Mouse (Mus musculus) kidney, postnatal 10 days (tissue): ENCODE results near the gene Cntfr.
A peak's percentile ranks its signal among the peaks of the same experiment; 100 is the strongest.
"Not testable (repeated sequence)": the region's sequence is repeated elsewhere in the genome, so short reads cannot be mapped to it uniquely, and the experiment has no call there.

Experiments
- DNase-seq: peaks from one replicate; pipeline ENCODE4 v3.0.0; 2021; ENCODE audit warnings: mixed read lengths

Gene Cntfr

DNA sequence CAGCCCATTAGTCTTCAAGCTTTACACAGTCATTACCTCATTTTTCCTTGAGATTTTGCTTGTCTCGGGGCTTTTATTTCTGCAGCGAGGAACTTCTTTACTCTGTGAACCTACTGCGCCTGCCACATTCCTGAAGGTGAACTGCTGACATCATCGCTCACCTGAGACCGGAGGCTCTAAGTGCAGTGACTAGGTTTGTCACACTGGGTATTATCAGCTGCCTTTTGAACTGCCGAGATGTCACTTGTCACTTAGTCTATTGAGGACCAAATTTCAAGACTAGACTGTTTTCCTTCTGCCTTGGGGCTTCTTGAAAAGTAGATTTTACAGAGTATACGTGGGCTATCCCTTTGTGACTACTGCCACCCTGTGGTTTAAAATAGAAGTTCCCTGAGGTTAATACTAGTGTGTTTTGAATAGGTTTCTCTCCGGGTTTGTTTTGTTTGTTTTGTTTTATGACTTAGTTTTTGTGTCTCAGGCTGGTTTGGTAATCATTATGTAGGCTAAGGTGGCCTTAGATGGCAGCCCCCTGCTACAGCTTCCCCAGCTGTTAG is 11.4 kb upstream of the Cntfr start:
- DNase-seq: no peak

- DNase-seq: peak; percentile 79
Observed at GRCm38 (mm10) chr4:41707011-41707535, 10.2 kb upstream of the Cntfr start.

GRCm38 (mm10) chr4:41705922-41706754 is 9.2 kb upstream of the Cntfr start:
- no peak for DNase-seq

DNA sequence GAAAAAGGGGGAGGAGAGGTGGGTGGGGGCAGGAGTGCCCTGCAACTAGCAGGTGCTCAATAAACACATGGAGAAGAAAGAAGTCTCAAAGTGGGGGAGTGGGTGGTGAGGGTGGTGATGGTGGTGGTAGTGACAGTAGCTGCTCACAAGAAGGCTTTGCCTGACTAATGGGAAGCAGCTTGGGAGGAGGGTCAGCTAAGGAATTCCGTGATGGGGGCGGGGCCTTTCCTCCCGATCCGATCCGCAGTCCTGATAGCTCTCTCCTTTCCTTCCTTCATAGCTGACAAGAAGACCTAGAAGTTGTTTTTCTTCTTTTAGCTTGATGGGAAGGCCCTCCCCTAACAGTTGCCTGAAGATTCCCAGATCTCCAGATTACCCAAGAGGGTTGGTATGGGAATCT is 7.8 kb upstream of the Cntfr start:
- peak; percentile 51 for DNase-seq

GRCm38 (mm10) chr4:41702226-41702625 is 5.3 kb upstream of the Cntfr start:
- not testable (repeated sequence) for DNase-seq

GRCm38 (mm10) chr4:41700224-41700623 is 3.3 kb upstream of the Cntfr start:
- DNase-seq: not testable (repeated sequence)

- DNase-seq: not testable (repeated sequence)
Observed at GRCm38 (mm10) chr4:41699783-41700182, 2.9 kb upstream of the Cntfr start, which contains the start of gene Il11ra1. Gene Il11ra1 (plus strand): TSS chr4:41699989.

DNA sequence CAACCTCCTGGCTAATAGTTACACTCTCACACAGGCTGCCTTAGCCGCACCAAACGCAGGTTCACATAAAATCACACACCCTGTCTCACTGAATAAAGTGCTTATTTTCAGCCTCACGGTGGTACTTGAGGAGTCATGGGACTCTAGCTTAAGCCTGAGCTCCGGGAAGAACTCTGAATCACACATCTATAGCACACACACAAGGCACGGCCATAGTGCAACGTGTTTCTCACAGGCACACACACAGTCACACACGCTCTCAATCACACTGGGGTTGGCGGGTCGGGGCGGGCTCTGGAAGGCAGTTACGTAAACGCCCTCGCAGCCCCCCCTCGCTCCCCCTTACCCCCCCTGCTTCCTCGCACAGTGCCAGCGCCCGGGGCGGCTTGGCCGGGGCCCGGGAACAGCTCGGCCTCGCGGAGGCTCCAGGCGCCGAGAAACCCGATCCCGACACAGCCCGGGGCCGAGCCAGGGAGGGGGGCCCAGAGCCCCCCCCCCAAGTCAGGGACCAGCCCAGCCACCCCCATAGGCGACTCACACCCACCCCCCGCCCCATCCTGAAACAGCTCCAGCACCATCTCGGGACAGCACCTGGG is 1.6 kb upstream of the Cntfr start:
- not testable (repeated sequence) for DNase-seq

DNA sequence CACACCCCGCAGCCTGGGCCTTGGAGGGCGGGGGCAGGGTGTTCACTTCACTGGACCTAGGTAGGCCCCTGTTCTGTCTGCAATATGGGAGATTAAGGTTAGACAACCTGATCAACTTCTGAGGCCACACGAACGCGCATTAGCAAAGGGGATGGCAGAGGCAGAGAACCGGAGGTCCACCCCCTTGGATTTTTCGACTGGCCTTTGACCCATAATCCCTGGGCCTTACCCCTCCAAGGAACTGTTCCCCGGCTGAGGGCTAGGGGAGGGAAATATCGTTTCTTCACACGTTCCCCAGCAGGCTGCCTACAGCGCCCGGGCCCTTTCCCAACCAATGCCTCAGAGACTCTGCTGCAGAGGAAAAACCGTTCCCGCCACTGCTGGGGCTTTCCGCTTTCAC is 437 bp downstream of the Cntfr start:
- DNase-seq: not testable (repeated sequence)

GRCm38 (mm10) chr4:41695800-41696199 is 1.1 kb downstream of the Cntfr start:
- DNase-seq: not testable (repeated sequence)

GRCm38 (mm10) chr4:41693511-41693910 is 3.4 kb downstream of the Cntfr start:
- not testable (repeated sequence) for DNase-seq

DNA sequence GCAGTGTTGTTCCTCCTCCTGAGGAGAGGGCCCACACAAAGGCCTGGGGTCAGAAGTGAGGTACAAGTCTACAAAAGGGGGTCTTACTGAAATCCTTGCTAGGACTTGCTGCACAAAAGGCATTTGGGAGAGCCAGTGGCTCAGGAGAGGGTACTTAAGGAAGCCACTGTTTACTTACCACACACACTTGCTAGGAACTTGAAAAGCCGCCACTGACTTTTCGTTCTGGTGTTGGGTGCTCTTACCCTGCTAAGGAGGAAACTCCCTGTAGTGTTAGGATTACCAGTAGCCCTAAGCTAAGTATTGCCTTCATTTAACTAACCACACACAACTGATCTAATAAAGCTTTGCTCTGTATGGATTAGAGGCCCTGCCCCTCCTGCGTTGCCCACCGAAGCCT is 6.9 kb downstream of the Cntfr start:
- DNase-seq: not testable (repeated sequence)

- not testable (repeated sequence) for DNase-seq
Observed at GRCm38 (mm10) chr4:41688562-41688961, 8.3 kb downstream of the Cntfr start.

- DNase-seq: not testable (repeated sequence)
Observed at GRCm38 (mm10) chr4:41685882-41686492, 10.9 kb downstream of the Cntfr start.

GRCm38 (mm10) chr4:41684931-41685453 is 11.9 kb downstream of the Cntfr start:
- peak; percentile 6 for DNase-seq

DNA sequence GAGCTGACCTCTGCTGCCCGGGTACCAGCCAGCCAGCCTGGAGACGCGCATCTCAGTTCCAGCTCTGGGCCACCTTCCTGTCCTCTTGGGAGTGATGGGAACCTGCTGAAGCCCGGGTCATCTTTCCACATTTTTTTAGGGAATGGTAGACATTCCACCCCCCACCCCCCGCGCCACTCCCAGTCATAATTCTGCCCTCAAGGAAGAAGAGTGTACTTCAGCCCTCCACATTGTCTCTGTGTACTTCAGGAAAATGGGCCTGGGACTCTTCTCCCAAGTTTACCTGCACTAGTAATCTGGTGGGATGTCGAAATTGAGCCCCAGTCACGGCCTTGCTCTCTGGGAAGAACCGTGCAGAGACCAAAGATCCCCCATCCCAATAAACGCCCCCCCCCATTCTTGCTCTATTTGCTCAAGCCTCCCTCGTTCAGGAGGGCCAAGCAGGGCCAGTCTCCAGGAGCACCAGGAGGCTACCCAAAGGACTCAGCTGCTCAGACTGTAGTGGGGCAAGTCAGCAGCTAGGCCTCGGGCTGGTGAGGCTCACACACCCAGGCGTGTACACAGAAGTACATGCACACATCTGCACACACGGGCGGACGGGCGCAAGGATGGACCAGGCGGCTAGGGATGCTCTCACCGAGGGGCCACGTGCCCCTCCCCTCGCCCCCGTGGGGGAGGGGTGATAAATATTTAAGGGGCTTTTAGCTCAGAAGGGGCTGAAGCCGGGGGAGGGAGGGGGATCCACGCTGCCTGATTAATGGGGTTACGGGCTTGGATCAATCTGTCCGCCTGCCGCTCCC is 12.6 kb downstream of the Cntfr start:
- peak; percentile 19 for DNase-seq

GRCm38 (mm10) chr4:41683303-41683702 is 13.6 kb downstream of the Cntfr start:
- DNase-seq: peak; percentile 57

DNA sequence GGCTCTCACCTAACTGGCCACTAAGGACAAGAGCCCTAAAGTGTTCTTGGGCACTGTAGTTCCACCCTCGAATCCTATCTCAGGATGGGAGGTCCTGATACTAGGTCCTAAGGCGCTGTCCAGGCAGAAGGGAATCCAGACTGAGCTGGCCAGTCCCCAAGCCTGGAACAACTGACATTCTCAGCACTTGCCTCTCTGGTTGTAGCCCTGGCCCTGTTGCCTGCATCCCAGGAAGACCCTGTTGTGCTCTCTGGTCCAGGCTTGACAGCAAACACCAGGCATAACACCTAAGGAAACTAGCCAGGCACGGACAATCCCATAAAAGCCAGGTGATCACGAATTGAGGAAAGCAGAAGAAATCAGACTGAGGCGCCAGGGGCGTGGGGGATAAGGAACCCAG is 14.1 kb downstream of the Cntfr start:
- peak; percentile 15 for DNase-seq

DNA sequence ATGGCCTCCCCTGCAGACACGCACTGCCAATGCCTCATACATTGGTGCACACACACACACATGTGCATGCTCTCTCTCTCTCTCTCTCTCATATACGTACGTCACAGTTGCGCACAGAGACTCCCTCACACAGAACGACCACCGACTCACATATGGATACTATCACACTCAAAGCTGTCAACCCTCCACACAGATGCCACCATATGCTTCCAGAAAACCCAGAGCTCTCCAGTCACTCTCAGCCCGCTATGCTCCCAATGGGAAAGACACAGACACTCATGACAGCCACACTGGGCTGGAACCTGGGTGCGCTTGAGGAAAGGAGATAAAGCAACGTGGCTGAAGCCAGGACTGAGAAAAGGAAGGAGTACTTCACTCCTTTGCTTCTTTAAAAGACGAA is 14.9 kb downstream of the Cntfr start:
- DNase-seq: no peak

GRCm38 (mm10) chr4:41681176-41681575 is 15.7 kb downstream of the Cntfr start:
- no peak for DNase-seq

GRCm38 (mm10) chr4:41679291-41679690 is 17.6 kb downstream of the Cntfr start:
- DNase-seq: peak; percentile 36

DNA sequence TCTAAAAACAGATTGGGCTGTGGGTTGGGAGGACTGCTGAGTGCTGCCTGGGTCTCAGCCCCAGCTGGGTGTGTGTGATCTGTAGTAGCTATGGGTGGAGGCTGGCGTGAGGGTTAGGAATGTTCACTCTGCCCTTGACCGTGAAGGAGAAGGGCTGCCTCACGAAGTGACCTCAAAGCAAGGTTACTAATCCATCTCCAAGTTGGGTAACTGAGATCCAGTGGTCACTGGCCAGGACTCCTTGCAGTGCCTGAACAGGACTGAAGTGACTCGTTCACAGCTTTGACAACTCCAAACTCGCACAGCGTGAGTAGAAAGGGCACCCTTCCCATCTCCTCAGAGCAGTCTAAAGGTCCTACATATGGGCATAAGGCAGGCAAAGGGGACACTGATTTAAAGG is 18.0 kb downstream of the Cntfr start:
- DNase-seq: peak; percentile 7
